Mouse (Mus musculus) bone marrow macrophage, adult 2 months (primary cell): ENCODE data around the gene Dab1.

Source experiments
- CTCF ChIP-seq: IDR thresholded peaks from 2 replicates; pipeline ENCODE4 v1.5.1; 2012; ENCODE audit warnings: low read depth, mild to moderate bottlenecking, low read length, moderate library complexity
- POLR2A ChIP-seq: IDR thresholded peaks from 2 replicates; pipeline ENCODE4 v1.6.1; 2012; ENCODE audit warnings: mild to moderate bottlenecking, low read depth, low read length, borderline replicate concordance

DNA sequence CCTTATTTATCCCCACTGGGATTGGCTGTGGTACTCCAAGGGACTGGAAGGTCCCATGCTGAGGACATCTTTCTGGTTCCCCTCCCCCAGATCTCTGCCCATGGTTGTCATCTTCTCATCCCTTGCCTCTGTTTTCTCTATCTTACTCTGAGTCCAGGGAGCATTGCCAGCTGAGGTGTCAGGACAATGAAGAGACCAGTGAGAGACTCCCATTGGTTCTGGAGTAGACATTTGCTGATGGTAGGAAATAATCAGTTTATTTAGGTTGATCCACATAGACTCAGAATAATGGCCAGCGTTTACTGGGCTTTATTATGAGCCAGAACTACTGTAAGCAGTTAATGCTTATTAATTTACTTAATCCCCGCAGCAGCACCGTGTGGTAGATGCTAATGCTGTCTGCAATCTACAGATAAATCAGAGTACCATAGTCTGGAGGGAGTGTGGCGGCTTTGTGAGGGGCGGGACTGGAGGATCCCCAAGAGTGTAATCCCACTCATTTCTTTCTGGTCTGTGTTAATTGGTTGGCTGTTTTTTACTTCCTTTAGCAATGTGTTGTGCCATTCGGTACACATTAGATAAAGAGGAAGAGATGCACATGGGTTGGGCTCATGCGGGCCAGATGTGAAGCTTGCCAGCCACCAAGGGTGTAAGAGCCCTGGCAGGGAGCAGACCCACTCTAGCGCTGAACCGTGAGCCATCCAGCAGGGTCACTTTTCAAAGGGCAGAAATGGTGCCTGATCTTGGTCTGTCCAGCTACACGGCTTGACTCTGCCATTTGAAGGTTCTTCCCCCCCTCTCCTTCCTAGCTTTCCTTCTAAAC, 824.0 kb downstream of the Dab1 start:
- no peak for TF ChIP-seq CTCF
- no peak for TF ChIP-seq POLR2A
